Mouse (Mus musculus) R1 (cell line): ENCODE measurements at regions not wholly inside any gene's neighbourhood (a gene's known extent, or its start where the extent isn't known, plus 50 kb on each side); places are given as distances from the start of the nearest gene placed in this dataset.
"Not testable (repeated sequence)": the region's sequence is repeated elsewhere in the genome, so short reads cannot be mapped to it uniquely, and the experiment has no call there.

Experiments used
- DNase-seq: peaks from one replicate; pipeline ENCODE4 v3.0.0-alpha.2; 2018; ENCODE audit warnings: low read depth, low spot score

- DNase-seq: peak; percentile 9
Observed at GRCm38 (mm10) chr16:76958597-76959392, 54.7 kb upstream of the Usp25 start.

DNA sequence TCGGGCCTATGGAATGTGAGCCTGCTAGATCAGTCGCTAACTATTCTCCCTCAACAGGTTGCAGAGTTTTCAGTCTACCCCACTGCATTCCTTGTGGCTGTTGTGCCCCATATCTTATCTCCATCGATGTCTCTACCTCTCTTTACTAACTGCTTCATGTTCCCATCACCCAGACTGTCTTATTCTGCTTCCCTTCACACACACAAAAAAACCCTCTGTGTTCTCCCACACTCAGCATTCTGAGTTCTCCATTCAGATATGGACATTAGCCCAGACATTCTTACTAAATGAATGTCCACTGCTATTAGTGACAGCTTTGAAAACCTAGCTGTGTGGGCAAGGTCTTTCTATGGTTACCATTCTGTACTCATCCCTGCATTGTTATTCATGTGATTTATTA, 56.0 kb upstream of the Usp25 start:
- peak; percentile 1 for DNase-seq

DNA sequence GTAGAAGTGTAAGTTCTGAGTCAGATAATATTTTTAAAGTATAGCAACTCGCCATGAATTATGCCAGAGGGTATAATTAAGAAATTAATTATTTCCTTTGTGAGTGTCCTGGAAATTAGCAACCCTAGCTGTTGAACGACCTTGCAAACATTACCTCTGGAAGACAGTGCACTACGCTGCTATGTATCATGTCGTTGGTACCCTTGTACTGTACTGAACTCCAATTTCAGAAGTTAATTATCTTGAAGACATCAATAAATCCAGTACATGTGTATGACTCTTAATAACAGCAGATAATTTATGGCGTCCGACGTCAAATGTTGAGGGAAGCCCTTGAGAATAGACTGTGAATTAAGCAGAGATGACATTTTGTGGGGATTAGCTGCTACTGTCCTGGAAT, 56.4 kb upstream of the Usp25 start:
- DNase-seq: peak; percentile 1

GRCm38 (mm10) chr16:76950836-76951486, 62.5 kb upstream of the Usp25 start:
- no peak for DNase-seq

DNA sequence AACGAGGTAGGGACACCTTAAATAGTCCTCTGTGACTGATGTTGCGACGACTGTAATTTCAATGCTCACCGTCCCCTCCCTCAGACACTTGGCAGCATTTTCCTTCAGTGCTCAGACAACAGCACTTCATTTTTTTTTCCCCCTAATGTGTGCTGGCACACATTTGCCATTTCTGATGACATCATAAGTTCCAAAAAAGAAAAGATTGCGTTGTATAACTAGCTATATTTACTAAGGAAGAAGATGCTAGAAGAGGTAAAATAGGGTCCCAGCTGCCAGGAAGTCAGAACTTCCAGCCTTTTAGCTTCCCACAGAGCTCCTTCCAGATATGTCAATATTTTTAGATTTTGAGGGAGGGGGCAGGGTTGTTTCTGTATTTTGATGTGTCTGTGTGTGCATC, 66.5 kb upstream of the Usp25 start:
- no peak for DNase-seq

GRCm38 (mm10) chr16:76938128-76938527, 75.4 kb upstream of the Usp25 start:
- no peak for DNase-seq

GRCm38 (mm10) chr16:76927901-76928300, 85.6 kb upstream of the Usp25 start:
- no peak for DNase-seq

- not testable (repeated sequence) for DNase-seq
Observed at GRCm38 (mm10) chr16:76920137-76920536, 93.4 kb upstream of the Usp25 start.

- no peak for DNase-seq
Observed at GRCm38 (mm10) chr16:76918598-76918997, 94.9 kb upstream of the Usp25 start.

GRCm38 (mm10) chr16:76914311-76914710, 99.2 kb upstream of the Usp25 start:
- no peak for DNase-seq

GRCm38 (mm10) chr16:76905205-76905996, 108.1 kb upstream of the Usp25 start:
- no peak for DNase-seq

GRCm38 (mm10) chr16:76899083-76899482, 114.4 kb upstream of the Usp25 start:
- peak; percentile 30 for DNase-seq

GRCm38 (mm10) chr16:76896305-76896704, 117.2 kb upstream of the Usp25 start:
- DNase-seq: peak; percentile 5

DNA sequence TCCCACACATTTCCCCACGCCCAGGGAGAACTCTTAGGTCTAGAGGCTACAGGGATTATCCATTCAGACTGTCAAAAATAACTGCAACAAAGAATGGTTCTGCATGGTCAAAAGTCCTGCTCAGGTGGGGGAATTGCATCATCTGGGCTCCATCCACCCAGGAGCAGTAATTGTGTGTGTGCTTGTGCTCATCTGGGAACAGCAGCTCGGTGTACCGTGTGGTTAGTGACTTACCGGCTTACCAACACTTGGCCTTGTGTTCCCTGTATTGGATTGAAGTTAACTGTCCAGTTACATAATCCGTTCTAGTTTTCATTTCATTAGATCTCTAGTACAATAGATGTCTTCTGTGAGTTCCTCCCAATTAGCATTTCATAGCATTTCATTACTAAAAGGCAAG, 117.7 kb upstream of the Usp25 start:
- no peak for DNase-seq

DNA sequence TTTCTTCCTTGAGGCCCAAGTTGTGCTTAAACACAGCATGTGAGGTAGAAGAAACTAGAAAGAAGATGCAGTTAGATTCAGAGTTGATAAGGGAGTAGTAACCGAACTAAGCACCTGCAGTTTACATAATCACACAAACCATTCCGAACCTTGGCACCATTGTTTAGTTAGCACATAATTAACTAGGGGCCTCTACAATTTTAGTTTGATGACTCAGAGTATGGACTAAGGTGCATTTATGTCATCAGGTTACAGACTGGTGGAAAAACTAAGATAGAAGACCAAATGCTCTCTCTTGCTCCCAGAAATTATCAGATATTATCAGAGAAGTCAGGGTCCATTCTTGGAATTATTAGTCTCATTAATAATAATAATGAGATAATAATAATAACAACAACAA, 134.9 kb upstream of the Usp25 start:
- no peak for DNase-seq

GRCm38 (mm10) chr16:76875397-76876018, 138.0 kb upstream of the Usp25 start:
- no peak for DNase-seq

GRCm38 (mm10) chr16:76866465-76866802, 147.1 kb upstream of the Usp25 start:
- DNase-seq: no peak

- DNase-seq: peak; percentile 33
Observed at GRCm38 (mm10) chr16:76865731-76866464, 147.6 kb upstream of the Usp25 start.

DNA sequence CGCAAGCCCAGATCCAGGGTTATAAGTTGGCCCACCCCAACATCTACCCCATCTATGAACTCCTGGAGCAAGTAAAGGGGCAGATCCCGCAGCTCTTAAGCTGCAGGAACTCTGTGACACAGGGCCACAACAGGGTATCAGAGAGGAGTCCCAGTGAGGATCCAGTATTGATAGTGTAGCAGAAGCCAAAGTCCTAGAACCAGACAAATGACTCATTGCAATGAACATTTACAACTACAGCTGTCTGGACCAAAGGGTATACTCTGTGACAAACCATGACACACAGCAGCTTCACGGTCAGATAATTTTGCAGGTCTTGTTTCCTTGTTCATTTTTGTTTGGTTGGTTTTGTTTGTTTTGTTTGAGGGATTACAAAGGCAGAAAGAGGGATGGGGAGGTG, 149.1 kb upstream of the Usp25 start:
- DNase-seq: no peak

DNA sequence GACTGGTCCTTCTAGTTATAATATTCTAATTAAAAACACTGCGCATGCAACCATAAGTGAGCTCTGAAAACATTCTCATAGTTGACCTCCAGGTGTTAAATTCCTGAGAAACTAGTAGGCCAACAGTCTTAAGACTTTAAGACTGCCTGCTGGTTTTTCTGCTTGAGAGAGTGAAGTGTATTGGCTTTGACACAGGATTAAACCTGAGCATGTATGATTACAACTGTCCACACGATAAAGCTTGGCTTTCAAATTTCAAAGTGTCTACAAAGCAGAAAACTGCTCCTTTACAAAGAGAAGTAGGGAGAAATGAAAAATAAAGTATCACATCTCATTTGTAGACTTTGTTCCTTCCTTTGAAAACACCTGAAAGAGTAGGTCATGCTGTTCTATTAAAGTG, 157.7 kb upstream of the Usp25 start:
- no peak for DNase-seq

DNA sequence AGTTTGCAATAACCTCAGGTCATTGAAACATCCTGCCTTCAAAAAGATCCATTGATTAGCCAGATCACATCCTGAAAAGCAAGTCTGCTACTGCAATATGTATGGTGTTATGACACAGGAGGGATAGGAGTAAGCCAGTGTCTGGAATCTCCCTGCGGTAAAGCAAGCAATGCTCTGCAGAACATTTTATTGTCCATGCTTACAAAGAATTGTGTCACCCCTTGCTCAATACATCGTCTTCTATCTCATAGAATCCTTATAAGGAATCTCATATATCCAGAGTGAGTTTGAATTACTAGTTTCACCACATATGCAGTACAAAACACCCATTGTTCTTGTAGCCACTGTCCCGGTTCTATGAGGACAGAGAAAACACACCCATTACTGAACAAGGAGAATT, 162.1 kb upstream of the Usp25 start:
- DNase-seq: no peak
